Mouse (Mus musculus) liver, postnatal 0 days (tissue): ENCODE results near the gene Kcnk16. TPM values are rescaled to one million over a fixed set of nuclear protein-coding genes. Genes with fewer than 3 reads are reported as not detected.

ENCODE experiments used
- ATAC-seq: fragments of 200-750 bp; cut with Nextera tagmentation; 2 replicates; pipeline ENCODE4 v1.8.0; 2017; ENCODE audit warnings: mild to moderate bottlenecking, moderate library complexity
- DNase-seq: peaks from one replicate; pipeline ENCODE4 v3.0.0-alpha.2; 2016
- H3K27ac ChIP-seq: fragments of 300-500 bp; sonication (generic); 2 replicates; pipeline ENCODE4 v1.5.1; 2014; ENCODE audit warnings: antibody characterized with exemption, moderate library complexity, mild to moderate bottlenecking, low read depth
- H3K27me3 ChIP-seq: fragments of 300-500 bp; sonication (generic); 2 replicates; pipeline ENCODE4 v1.6.1; 2014; ENCODE audit warnings: low read length, control low read depth, mixed read lengths; ENCODE audit not compliant: insufficient read depth
- H3K36me3 ChIP-seq: fragments of 300-500 bp; sonication (generic); replicated peaks from 2 replicates; pipeline ENCODE4 v1.6.1; 2014; ENCODE audit warnings: mild to moderate bottlenecking, control low read depth, low read length, moderate library complexity, mixed read lengths; ENCODE audit not compliant: insufficient read depth
- H3K4me1 ChIP-seq: fragments of 300-500 bp; sonication (generic); 2 replicates; pipeline ENCODE4 v1.6.1; 2014; ENCODE audit warnings: antibody characterized with exemption, mild to moderate bottlenecking, control low read depth; ENCODE audit not compliant: insufficient read depth
- H3K4me2 ChIP-seq: fragments of 300-500 bp; sonication (generic); 2 replicates; pipeline ENCODE4 v1.6.1; 2014; ENCODE audit warnings: low read depth, mild to moderate bottlenecking, low read length, moderate library complexity, mixed read lengths
- H3K4me3 ChIP-seq: fragments of 300-500 bp; sonication (generic); 2 replicates; pipeline ENCODE4 v1.5.1; 2014; ENCODE audit warnings: low read depth, low read length
- H3K9ac ChIP-seq: fragments of 300-500 bp; sonication (generic); replicated peaks from 2 replicates; pipeline ENCODE4 v1.6.1; 2014; ENCODE audit warnings: mild to moderate bottlenecking, moderate library complexity
- H3K9me3 ChIP-seq: fragments of 300-500 bp; sonication (generic); 2 replicates; pipeline ENCODE4 v1.6.1; 2016; ENCODE audit warnings: mild to moderate bottlenecking, control low read depth, low read length, mixed read lengths
- CTCF ChIP-seq: sonication (generic); IDR thresholded peaks from 2 replicates; pipeline ENCODE4 v1.5.1; 2016; ENCODE audit warnings: antibody characterized with exemption, low read depth
- EP300 ChIP-seq: IDR thresholded peaks from 2 replicates; pipeline ENCODE4 v1.6.1; 2016; ENCODE audit warnings: antibody characterized with exemption, low read depth, mild to moderate bottlenecking
- WGBS: fragments of 180-500 bp; shearing (Covaris S2); extraction: QIAGEN DNeasy Blood & Tissue Kit; methylation state at CpG from one replicate; pipeline ENCODE4 v1.1.7; 2014; ENCODE audit not compliant: insufficient replicate concordance; 5-methylcytosine and 5-hydroxymethylcytosine counted together
- polyA plus RNA-seq: library from polyadenylated mRNA; unstranded; fragments of >200 nt; fragmentation: Nextera tagmentation; extraction: Ambion mirVana; gene quantifications from 2 replicates; pipeline ENCODE4 v1.2.1, GENCODE M21; 2015

Kcnk16 gene
- polyA plus RNA-seq, 1 experiment from 2014 or later = 2.0 TPM

GRCm38 (mm10) chr14:20221083-20221482, 47.9 kb downstream of the Kcnk16 start:
- WGBS = 76% methylated on average over 7 of the region's 7 CpGs
- no peaks in the 10 kb centered on the region for H3K27me3 ChIP-seq
- ATAC-seq (no peak), DNase-seq (no peak)
- H3K9ac ChIP-seq = no peak overlapping the region
- H3K4me3 ChIP-seq = no peak overlapping the region
- TF ChIP-seq CTCF (no peak), EP300 (no peak)
- no peaks in the 10 kb centered on the region for H3K36me3 ChIP-seq
- H3K4me1 ChIP-seq = peaks cover 6% of the 10 kb centered on the region; the same call in 1 of the 2 replicates
- H3K4me2 ChIP-seq = no peak overlapping the region
- no peak overlapping the region for H3K27ac ChIP-seq
- H3K9me3 ChIP-seq = no peaks in the 10 kb centered on the region

- no peaks in the 10 kb centered on the region for H3K36me3 ChIP-seq
- H3K4me2 ChIP-seq = no peak overlapping the region
- ATAC-seq (peak; percentile 33), DNase-seq (no peak)
- H3K4me3 ChIP-seq = no peak overlapping the region
- no peak overlapping the region for H3K9ac ChIP-seq
- H3K27me3 ChIP-seq = no peaks in the 10 kb centered on the region
- H3K4me1 ChIP-seq = peaks cover 3% of the 10 kb centered on the region; the same call in 1 of the 2 replicates
- no peak overlapping the region for H3K27ac ChIP-seq
- WGBS = 67% methylated on average over 1 of the region's 1 CpGs
- no peaks in the 10 kb centered on the region for H3K9me3 ChIP-seq
- no peak for TF ChIP-seq CTCF
- no peak for TF ChIP-seq EP300
These were observed 49.1 kb downstream of the Kcnk16 start for GRCm38 (mm10) chr14:20219849-20220248.

- no peak for ATAC-seq
- H3K27me3 ChIP-seq = no peaks in the 10 kb centered on the region
- no peak overlapping the region for H3K27ac ChIP-seq
- H3K9ac ChIP-seq = no peak overlapping the region
- peaks cover 6% of the 10 kb centered on the region; the same call in 1 of the 2 replicates for H3K4me1 ChIP-seq
- no peaks in the 10 kb centered on the region for H3K36me3 ChIP-seq
- H3K4me3 ChIP-seq = no peak overlapping the region
- H3K9me3 ChIP-seq = no peaks in the 10 kb centered on the region
- H3K4me2 ChIP-seq = no peak overlapping the region
- no peak for DNase-seq
- WGBS = 45% methylated on average over 3 of the region's 3 CpGs
- no peak for TF ChIP-seq CTCF
- no peak for TF ChIP-seq EP300
These were observed 51.6 kb downstream of the Kcnk16 start for GRCm38 (mm10) chr14:20217299-20217864.

GRCm38 (mm10) chr14:20216561-20217298, 52.3 kb downstream of the Kcnk16 start:
- WGBS = 72% methylated on average over 7 of the region's 7 CpGs
- no peak overlapping the region for H3K4me3 ChIP-seq
- no peak overlapping the region for H3K27ac ChIP-seq
- no peaks in the 10 kb centered on the region for H3K36me3 ChIP-seq
- no peak overlapping the region for H3K9ac ChIP-seq
- H3K9me3 ChIP-seq = no peaks in the 10 kb centered on the region
- H3K4me1 ChIP-seq = peaks cover 6% of the 10 kb centered on the region; the same call in 1 of the 2 replicates
- DNase-seq = no peak
- no peaks in the 10 kb centered on the region for H3K27me3 ChIP-seq
- no peak for ATAC-seq
- no peak overlapping the region for H3K4me2 ChIP-seq
- no peak for TF ChIP-seq EP300

- H3K9ac ChIP-seq = no peak overlapping the region
- H3K4me1 ChIP-seq = peaks cover 6% of the 10 kb centered on the region; the same call in 1 of the 2 replicates
- H3K27me3 ChIP-seq = no peaks in the 10 kb centered on the region
- H3K9me3 ChIP-seq = no peaks in the 10 kb centered on the region
- no peak overlapping the region for H3K4me3 ChIP-seq
- no peak for TF ChIP-seq CTCF
- no peak for TF ChIP-seq EP300
- no peak overlapping the region for H3K27ac ChIP-seq
- WGBS = 16% methylated on average over 5 of the region's 5 CpGs
- ATAC-seq = no peak
- DNase-seq = no peak
- H3K4me2 ChIP-seq = no peak overlapping the region
- H3K36me3 ChIP-seq = no peaks in the 10 kb centered on the region
These were observed 53.2 kb downstream of the Kcnk16 start for GRCm38 (mm10) chr14:20215826-20216225.

GRCm38 (mm10) chr14:20214125-20214524, 54.9 kb downstream of the Kcnk16 start:
- no peak overlapping the region for H3K4me2 ChIP-seq
- H3K27me3 ChIP-seq = no peaks in the 10 kb centered on the region
- DNase-seq = peak; percentile 46
- TF ChIP-seq CTCF = no peak
- peak; percentile 49; the same call in 1 of the 2 replicates for TF ChIP-seq EP300
- peaks cover 6% of the 10 kb centered on the region; the same call in 1 of the 2 replicates for H3K4me1 ChIP-seq
- peak; percentile 84 for ATAC-seq
- WGBS = 57% methylated on average over 7 of the region's 7 CpGs
- no peak overlapping the region for H3K27ac ChIP-seq
- no peak overlapping the region for H3K4me3 ChIP-seq
- no peak overlapping the region for H3K9ac ChIP-seq
- H3K9me3 ChIP-seq = no peaks in the 10 kb centered on the region
- no peaks in the 10 kb centered on the region for H3K36me3 ChIP-seq
